Mouse (Mus musculus): ENCODE data around the gene Tnfrsf9.
"Not testable (repeated sequence)": the region's sequence is repeated elsewhere in the genome, so short reads cannot be mapped to it uniquely, and the experiment has no call there.

Gene Tnfrsf9

GRCm38 (mm10) chr4:150894718-150895501, 19.5 kb upstream of the Tnfrsf9 start:
- no peak for DNase-seq (ENCODE audit: low spot score)

GRCm38 (mm10) chr4:150896896-150897624, 17.3 kb upstream of the Tnfrsf9 start:
- no peak for DNase-seq (ENCODE audit: low spot score)

GRCm38 (mm10) chr4:150898716-150899365, 15.5 kb upstream of the Tnfrsf9 start:
- DNase-seq (ENCODE audit: low spot score) = peak; percentile 50

GRCm38 (mm10) chr4:150900486-150900885, 13.9 kb upstream of the Tnfrsf9 start:
- DNase-seq (ENCODE audit: low spot score) = no peak

GRCm38 (mm10) chr4:150901651-150902050, 12.7 kb upstream of the Tnfrsf9 start:
- DNase-seq (ENCODE audit: low spot score) = peak; percentile 52

GRCm38 (mm10) chr4:150902062-150902461, 12.3 kb upstream of the Tnfrsf9 start:
- no peak for DNase-seq (ENCODE audit: low spot score)

GRCm38 (mm10) chr4:150903091-150903742, 11.1 kb upstream of the Tnfrsf9 start:
- no peak for DNase-seq (ENCODE audit: low spot score)

- no peak for DNase-seq (ENCODE audit: low spot score)
These were observed 7.3 kb upstream of the Tnfrsf9 start for GRCm38 (mm10) chr4:150907099-150907498.

- DNase-seq (ENCODE audit: low spot score) = not testable (repeated sequence)
These were observed 5.8 kb upstream of the Tnfrsf9 start for GRCm38 (mm10) chr4:150908512-150908911.

- peak; percentile 98 for DNase-seq (ENCODE audit: low spot score)
These were observed 4.8 kb upstream of the Tnfrsf9 start for GRCm38 (mm10) chr4:150909451-150910156.

GRCm38 (mm10) chr4:150910164-150910951, 4.0 kb upstream of the Tnfrsf9 start:
- no peak for DNase-seq (ENCODE audit: low spot score)

- DNase-seq (ENCODE audit: low spot score) = no peak
These were observed 619 bp upstream of the Tnfrsf9 start for GRCm38 (mm10) chr4:150913743-150914142.

GRCm38 (mm10) chr4:150915181-150915906, 982 bp downstream of the Tnfrsf9 start:
- DNase-seq (ENCODE audit: low spot score) = no peak

- no peak for DNase-seq (ENCODE audit: low spot score)
These were observed 3.1 kb downstream of the Tnfrsf9 start for GRCm38 (mm10) chr4:150917336-150918027.

- no peak for DNase-seq (ENCODE audit: low spot score)
These were observed 6.8 kb downstream of the Tnfrsf9 start for GRCm38 (mm10) chr4:150921206-150921605.

GRCm38 (mm10) chr4:150924308-150924707, 9.9 kb downstream of the Tnfrsf9 start:
- DNase-seq (ENCODE audit: low spot score) = no peak

- DNase-seq (ENCODE audit: low spot score) = no peak
These were observed 10.6 kb downstream of the Tnfrsf9 start for GRCm38 (mm10) chr4:150924936-150925335.

- no peak for DNase-seq (ENCODE audit: low spot score)
These were observed 11.6 kb downstream of the Tnfrsf9 start for GRCm38 (mm10) chr4:150925923-150926322.

- no peak for DNase-seq (ENCODE audit: low spot score)
These were observed 12.8 kb downstream of the Tnfrsf9 start for GRCm38 (mm10) chr4:150926924-150927705.
